Mouse (Mus musculus): ENCODE measurements around the gene Acadm.
A peak's percentile ranks its signal among the peaks of the same experiment; 100 is the strongest.

The Acadm gene

DNA sequence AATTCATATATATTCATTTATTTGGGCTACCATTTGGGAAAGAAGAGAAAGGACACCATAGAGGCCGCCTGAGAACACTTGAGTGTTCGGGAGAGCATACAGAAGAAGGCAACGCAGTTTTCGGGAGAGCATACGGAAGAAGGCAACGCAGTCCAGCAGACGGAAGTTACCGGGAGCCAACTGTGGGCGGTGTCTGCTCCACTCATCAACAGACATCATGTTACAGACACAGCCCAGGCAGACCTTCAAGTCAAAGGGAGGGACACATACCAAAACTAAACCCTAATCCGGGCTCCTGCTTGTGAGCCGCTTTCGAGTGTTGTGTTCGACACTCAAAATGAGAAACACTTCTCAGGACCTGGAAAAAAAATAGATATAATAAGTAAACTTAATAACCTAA lies 2.8 kb downstream of the Acadm start:
- no peak for DNase-seq (ENCODE audit: low spot score in 2 of 2)

DNA sequence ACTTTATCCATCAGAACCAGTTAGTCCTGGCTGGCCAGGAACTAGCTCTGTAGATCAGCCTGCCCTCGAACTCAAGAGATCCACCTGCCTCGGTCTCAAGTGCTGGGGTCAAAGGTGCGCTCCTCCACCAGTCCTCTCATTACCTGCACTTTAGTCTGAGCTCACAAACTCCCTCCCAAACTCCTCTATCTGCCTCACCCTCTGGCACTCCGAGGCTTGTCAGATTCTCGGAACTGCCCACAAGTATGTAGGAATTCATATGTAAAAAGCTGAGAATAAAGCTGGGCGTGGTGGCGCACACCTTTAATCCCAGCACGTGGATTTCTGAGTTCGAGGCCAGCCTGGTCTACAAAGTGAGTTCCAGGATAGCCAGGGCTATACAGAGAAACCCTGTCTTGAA lies 3.9 kb downstream of the Acadm start:
- DNase-seq (ENCODE audit: low spot score in 2 of 2) = no peak

DNA sequence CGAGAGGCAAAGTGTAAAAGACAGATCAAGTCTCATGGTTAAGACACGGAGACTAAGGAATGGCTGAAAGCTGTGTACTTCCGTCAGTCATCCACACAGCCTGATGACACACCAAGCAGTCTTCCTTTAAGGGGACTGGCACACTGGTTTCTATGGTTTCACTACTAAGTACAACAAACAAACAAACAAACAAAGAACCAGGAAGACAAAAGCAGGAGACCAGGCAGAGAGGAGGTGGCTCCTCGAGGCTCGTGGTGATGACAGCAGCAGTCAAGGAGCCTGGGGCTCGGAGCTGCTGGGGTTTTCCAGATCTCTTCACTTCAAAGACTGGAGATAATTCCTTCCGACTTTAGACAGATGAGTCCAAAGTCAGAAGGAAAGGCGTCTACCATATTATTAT lies 4.4 kb downstream of the Acadm start:
- no peak for DNase-seq (ENCODE audit: low spot score in 2 of 2)

DNA sequence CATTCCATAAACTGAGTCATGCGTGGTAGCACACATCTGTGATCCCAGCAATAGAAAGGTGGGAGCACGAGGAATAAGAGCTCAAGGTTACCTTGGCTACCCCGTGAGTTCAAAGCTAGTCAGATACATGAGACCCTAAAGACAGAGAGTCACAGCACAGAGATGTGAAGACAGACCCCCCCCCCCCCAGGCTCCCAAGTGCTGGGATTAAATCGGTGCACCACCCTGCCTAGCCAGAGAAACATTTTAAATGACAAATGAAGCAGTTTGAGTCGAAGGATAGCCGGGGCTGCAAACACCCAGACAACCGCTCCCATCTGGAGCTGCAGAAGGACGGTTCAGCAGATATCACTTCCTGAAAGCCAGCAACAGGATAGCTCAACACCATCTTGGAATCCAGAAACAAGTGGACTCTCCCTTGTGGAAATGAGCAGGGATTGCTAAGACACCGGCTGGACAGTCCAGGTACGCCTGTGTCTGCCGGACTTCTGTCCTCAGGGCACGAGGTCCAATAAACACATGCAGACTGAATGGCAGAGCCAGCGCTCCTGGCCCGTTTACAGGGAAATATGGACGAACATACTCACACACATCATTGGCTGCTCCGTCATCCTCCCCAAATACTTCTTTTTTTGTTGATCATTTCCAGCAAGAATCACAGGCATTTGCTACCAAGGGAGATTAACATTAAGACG lies 7.2 kb downstream of the Acadm start:
- no peak for DNase-seq (ENCODE audit: low spot score in 2 of 2)

DNA sequence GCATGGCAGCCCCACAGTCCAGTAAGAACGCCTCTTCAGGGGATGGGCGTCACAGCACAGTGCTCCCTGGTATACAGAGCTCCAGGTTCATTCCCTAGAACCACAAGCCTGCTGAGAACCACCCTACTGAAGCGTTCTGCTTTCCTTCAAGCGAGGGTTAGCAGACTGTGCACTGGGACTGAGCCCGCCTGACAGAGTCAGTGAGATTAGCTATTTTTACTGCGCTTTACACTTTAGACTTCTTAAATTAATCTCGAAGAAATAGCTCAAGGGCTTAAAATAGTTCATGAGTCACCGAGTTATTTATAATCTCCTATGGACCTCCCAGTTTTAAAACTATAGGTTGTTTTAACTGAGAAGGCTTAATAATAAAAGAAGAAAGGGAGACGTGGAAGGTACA lies 8.6 kb downstream of the Acadm start:
- no peak for DNase-seq (ENCODE audit: low spot score in 2 of 2)

DNA sequence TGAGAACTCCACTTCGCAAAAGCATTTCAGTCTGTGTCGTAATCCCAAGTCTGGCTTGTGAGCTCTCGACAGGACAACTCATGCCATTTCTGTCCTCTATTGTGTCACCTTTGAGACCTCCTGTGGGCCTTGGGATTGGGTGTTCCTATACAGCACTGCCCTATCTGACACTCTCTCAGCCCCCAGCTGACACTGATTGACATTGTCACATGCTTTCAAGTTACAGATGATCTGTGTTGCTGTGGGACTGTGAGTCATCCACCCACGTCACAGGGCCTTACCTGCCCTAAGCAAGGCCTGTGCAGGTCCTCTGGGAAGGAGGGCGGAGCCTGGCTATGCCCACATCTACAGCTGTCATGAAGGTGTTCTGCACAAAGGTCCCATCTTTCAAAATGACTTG lies 12.0 kb downstream of the Acadm start:
- no peak for DNase-seq (ENCODE audit: low spot score in 2 of 2)

DNA sequence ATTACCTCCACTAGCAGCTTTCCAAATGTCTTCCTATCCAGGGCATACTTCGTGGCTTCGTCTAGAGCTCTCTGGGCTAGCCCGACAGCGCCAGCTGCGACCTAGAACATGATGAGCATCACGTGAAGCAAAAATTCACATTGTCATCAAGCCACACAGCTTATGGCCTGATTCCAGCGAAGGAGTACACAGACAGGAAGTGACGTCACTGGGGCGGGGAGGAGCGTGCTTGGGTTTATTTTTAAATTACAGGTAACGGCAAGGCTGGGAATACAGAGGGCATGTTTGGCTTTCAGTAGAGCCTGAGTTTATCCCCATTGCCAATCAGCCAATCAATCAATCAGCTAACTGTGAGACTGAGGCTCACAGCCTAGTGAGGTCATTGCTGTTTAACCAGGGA lies 14.9 kb downstream of the Acadm start:
- no peak for DNase-seq (ENCODE audit: low spot score in 2 of 2)

DNA sequence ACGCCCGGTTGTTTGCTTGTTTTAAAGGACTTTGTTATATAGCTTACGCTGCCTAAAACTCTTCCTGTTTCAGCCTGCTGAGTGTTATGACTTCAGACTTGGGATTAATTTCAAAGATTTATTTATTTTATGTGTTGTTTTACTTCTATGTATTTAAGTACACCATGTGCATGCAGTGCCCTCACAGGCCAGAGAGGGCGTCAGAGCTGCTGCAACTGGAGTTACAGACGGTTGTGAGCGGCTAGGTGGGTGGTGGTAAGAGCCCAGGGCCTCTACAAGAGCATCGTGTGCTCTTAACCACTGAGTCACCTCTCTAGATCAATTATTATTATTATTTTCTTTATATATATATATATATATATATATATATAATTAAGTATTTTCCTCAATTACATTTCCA lies 18.1 kb downstream of the Acadm start:
- DNase-seq (ENCODE audit: low spot score in 2 of 2) = no peak

DNA sequence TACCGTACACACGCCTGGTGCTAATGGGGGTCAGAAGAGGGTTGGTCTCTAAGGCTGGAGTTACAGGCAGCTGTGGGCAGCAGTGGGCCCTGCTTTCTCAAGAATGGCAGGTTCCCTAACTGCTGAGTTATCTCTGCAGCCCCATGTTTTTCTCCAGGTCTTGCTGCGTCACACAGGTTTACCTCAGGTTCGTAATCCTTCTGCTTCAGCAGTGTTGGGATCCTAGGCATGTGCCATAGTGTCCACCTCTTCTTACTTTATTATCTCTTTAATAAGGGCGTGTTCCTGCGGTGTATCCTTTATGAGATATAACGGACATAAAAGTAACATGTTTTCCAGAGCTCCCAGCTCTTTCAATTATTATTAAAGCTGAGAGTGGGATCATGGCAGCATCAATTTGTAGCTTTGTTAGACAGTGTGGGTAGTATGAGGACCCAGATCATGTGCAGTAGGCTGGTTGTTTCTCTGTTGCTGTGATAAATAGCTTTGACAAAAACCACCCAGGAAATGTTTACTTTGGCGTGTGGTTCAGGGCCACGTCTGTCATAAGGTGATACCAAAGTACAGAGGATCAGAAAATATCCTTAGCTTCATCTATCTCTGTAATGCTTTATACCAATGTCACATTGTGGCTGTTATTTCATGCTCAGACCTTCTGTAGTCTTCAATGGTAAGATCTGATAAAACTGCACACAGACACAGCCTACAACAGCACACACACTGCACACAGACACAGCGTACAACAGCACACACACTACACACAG lies 23.1 kb downstream of the Acadm start:
- DNase-seq (ENCODE audit: low spot score in 2 of 2) = no peak

DNA sequence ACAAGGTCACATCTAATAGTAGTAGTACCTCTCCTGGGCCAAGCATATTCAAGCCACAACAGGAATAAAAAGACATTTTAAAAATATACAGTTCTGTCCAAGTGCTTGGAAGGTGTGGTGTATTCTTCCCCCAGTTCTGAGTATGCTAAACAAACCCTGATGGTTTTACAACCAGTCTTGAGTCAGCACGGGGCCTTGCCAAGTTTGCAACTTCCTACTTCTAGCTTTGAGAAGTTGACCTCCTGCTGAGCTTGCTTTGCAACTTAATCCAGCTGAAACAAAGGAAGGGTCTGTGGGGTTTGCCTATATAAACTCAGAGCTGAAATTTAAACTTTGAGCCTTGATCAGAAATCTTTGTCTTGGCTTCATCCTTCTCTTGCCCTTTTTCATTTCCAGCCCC lies 27.2 kb downstream of the Acadm start:
- no peak for DNase-seq (ENCODE audit: low spot score in 2 of 2)

DNA sequence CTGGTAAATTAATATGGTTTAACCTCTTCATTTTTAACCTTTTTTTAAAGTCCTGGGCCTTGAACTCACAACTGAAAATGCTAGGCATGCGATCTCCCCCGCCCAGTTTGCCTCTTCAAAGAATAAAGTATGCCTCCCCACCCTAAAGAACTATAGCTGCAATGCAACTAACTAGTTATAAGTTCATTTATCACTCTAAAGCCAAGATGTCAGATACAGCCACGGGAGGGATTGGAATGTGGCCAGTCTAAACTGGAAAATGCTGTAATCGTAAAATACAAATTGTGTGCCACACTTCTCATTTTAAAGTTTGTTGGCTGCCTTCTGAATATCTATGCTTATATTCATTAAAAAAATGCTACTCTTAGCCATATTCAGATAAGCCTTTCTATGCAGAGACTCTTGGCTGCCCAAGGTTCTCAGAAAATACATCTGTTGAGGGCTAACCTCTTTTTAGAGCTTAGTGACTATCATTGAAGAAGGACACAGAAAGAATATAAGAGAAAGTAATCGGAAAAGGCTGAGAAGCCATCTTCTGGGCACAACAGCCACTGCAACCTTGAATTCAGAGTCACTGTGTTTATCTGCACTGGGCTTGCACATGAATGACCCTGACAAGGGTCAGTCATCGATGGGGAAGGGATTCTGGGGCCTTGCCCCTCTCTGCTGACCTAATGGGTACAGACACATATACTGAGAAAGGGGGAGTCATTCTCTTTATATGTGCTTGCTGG lies 30.8 kb downstream of the Acadm start:
- DNase-seq (ENCODE audit: low spot score in 2 of 2) = no peak

DNA sequence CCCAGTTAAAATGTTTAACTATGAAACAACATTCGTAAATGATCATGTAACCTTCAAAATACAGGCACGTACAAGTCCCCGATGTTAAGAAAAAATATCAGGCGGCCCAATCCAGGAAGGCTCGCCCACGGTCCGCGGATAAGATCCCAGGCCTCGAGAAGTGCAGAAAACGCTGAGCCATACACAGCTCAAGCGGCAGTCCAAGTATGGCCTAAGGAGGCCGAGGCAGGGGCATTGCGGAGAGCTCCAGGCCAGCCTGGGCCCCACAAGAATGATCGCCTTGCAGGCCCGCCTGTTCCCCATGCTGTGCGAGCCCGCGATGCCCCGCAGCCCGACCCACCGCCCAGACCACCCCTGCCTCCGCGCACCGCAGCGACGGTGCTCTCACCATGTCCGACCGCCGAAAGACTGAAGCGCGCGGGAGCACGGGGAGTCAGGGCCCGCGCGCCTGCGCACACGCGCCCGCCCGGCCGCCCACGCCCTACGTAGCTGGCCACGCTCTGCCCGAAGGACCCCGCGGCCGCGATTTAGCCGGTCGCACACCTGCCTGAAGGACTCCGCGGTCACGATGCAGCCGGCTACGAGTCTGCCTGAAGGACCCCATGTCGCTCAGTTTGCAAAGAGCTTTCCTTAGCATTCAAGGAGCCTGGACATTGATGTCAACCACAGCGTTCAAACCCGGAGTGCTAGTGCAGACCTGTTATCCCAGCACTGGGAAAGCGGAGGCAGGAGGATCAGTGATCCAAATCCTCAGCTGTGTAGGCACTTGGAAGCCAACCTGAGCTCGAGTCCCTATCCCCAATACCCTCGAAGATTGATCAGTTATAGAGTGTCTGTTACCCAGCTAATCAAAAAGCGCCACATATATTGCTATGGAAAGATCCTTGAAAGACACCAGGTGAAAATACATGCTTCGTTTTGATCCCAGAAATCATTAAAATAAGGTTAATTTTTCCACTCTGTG lies 31.6 kb downstream of the Acadm start, which contains the start of gene Rabggtb:
Gene Rabggtb, minus strand, starts transcription at position 464 of the 964 bp plus-strand sequence.
- DNase-seq (ENCODE audit: low spot score in 2 of 2) = peak; percentile 84 to 94

DNA sequence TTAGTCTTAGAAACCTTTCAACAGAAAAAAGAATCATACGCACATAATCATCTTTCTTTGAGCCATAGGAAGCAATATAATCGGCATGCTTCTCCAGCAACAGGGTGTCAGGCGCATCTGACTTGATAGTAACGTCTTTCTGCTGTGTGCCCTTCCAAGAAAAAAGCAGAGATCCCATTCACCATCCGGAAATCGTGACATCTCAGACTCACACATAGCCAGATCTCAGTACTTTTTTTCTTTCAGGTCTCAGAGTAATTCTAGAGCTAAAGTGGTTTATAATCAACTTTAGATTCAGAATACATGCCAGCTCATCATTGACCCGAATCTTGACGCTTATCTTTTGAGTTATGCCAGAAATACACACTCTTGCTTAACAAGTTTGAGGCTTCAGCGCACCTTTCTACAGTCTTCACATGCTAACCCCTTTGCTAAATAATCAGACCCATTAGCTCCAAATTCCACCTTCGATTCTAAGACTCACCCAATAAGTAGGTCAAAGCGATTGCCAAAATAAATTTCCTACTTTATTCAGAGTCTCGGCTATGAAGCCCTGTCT lies 32.5 kb downstream of the Acadm start:
- no peak for DNase-seq (ENCODE audit: low spot score in 2 of 2)

DNA sequence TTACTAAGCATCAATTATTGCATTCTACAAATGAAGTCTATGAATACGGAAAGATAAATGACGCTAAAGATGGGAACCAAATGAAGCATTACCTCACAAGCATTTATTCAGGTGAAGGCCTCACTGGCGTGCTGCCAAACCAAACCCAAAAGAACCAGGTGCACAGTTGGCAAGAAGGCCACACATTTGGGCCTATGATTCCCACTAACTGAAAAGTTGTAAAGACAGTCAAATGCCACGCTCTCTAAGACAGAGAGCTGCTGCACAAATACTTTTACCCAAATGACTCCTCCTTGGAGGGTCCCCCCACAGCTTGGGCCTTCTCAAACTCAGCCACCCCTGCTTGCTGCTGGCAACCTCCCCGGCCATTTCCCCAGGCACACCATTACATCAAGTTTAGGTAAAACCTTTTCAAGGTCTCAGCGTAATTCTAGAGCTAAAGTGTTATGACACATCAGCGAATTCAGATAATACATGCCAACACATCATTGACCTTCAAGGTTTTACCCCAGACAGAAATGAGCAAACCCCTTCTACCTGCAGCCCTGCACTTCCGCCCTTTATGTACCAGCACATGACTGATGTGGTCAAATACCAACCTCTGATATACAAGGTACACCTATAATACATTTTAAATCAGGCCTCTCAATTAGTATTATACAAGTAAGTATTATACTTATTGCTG lies 33.1 kb downstream of the Acadm start:
- DNase-seq (ENCODE audit: low spot score in 2 of 2) = no peak

DNA sequence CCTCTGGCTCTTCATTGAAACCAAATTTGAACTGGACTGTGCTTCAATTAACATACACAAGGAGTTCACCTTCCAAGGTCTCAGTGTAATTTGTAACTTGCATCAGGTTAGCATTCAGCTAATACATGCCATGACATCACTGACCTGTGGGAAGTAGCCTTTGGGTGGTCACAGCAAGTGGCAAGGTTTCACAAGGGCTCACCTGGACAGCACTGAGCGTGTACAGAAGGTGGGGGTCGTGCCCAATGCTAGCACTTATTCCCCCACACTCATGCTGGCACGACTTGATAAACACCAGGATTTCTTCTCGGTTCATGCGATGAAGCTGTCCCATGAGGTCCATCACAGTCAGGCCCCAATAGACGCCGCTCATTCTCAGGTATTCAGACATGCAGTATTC lies 33.9 kb downstream of the Acadm start:
- DNase-seq (ENCODE audit: low spot score in 2 of 2) = no peak

DNA sequence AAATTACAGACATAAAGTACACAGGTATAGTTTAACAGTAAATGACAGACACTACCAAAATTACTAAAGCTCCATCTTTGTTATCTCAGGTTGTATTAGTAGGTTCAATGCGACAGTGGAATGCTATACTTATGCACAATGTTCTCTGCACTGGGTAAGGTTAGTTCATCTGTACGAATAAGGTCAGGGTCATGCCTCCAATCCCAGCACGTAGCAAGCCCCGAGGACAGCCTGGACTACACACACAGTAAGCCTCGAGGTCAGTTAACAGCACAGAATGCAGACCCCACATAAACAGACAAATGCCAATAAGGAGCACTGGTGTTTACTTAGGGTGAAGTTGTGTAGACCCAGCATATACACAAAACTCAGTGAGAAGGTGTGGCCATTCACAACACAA lies 35.5 kb downstream of the Acadm start:
- no peak for DNase-seq (ENCODE audit: low spot score in 2 of 2)

DNA sequence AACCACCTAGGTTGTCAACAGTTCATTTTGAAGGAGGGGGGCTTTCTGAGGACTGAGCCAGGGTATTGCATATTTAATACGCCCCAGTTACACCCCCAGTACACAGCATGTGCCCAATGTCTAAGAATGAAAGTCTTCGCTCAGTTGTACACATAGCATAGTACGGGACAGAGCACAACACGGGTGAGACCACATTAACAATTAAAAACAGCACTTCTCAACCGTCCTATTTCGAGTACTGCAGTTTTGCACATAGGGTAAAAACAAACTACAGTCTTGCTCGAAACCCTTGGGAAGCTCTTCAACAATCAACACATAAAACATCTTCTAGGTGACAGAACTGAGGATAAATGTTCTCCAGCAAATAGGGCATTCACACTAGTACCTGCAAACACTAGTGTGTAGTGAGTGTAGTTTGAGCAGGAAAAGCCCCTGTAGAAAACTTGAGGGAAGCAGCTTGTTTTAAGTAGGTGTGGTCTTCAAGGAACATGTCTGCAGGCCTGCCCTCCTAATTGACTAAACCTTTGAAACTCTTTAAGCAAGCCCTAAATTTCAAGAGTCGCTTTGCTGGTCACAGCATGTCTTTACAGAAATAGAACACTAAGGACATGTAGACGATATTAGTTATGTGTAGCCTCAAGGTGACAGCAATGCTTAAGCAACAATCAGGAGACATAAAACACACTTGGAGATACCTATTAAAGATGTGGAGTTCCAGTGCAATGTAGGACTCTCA lies 38.1 kb downstream of the Acadm start, which contains the start of gene Msh4:
Gene Msh4, minus strand, starts transcription at position 3 of the 736 bp plus-strand sequence.
- DNase-seq (ENCODE audit: low spot score in 2 of 2) = no peak

DNA sequence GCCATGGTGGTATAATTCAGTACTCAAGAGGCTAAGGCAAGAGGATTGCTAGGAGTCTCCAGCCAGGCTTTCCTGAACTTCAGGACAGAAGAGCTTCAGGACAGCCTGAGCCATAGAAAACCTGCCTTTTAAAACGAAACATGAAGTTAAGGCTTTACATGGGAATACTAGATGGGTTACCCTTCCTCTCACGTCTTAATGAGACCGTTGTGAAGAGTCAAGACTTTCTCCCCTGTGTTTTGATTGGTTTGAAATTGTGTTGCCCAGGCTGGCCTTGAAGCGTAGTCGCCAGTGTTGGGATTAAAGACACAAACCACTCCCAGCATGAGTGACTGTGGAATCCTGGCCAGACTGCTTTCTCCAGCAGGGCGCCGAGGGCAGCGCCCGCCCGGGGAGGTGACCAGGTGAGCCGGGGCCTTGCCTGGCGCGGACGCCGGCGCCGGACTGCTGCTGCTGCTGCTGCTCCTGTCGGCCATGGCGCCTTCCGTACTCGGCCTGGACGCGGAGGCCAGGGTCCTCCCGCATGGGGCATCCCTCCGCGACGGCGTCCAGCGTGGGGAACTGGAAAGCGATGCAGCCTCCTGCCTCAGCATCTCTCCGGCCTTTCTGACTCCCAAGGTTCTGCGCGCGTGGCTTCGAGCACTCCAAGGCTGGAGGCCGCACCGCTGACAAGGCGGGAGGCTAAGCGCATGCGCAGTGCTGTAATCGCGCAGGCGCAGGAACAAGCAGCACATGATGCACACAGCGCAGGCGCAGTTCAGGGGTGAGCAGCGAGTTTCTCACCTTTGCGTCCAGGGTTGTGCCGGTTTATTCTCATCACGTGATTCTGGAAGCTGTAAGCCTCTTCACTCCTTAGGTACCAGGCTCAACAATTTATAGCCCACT lies 38.9 kb downstream of the Acadm start:
- no peak for DNase-seq (ENCODE audit: low spot score in 2 of 2)

DNA sequence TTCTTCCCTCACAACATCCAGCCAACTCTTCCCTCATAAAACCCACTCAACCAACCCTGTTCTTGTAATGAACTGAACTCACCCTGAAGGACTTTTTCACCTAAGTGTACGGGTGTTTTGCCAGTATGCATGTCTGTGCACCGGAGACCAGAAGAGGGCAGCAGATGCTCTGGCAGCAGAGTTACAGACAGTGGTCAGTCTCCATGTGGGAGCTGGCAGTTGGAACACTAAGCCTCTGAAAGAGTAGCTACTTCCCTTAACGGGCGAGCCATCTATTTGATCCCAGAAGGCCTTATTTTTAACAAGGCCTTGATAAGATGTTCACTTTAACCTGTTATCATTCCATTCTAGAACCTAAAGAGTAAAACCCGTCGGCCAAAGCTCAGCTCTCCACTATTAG lies 39.8 kb downstream of the Acadm start:
- peak in 1 of 2 experiments; percentile 48 for DNase-seq (ENCODE audit: low spot score in 2 of 2)
